Mouse (Mus musculus) megakaryocyte, embryonic 14.5 days (primary cell): ENCODE measurements around the gene Coq3.

Experiments used
- FLI1 ChIP-seq: IDR thresholded peaks from 2 replicates; pipeline ENCODE4 v1.6.1; 2012; ENCODE audit warnings: low read length, inconsistent platforms, mixed read lengths
- GATA1 ChIP-seq: IDR thresholded peaks from 3 replicates; pipeline ENCODE4 v1.6.1; 2012; ENCODE audit warnings: mixed read lengths, low read length, inconsistent platforms, borderline replicate concordance

- TF ChIP-seq FLI1 (no peak), GATA1 (no peak)
Measured at GRCm38 (mm10) chr4:21882806-21883205, 3.3 kb downstream of the Coq3 start.
